Mouse (Mus musculus) forebrain, embryonic 13.5 days (tissue): ENCODE data around the gene Sag. TPM values are rescaled to one million over a fixed set of nuclear protein-coding genes. Genes with fewer than 3 reads are reported as not detected.

ENCODE experiments used
- ATAC-seq: fragments of 200-750 bp; cut with Nextera tagmentation; 2 replicates; pipeline ENCODE4 v1.8.0; 2017
- H3K27ac ChIP-seq: fragments of 300-500 bp; sonication (generic); 2 replicates; pipeline ENCODE4 v1.5.1; 2015; ENCODE audit warnings: inconsistent platforms, mild to moderate bottlenecking, moderate library complexity
- H3K27me3 ChIP-seq: fragments of 300-500 bp; sonication (generic); 2 replicates; pipeline ENCODE4 v1.6.1; 2015; ENCODE audit warnings: mild to moderate bottlenecking, inconsistent platforms
- H3K36me3 ChIP-seq: fragments of 300-500 bp; sonication (generic); 2 replicates; pipeline ENCODE4 v1.6.1; 2015; ENCODE audit warnings: mild to moderate bottlenecking, inconsistent platforms; ENCODE audit not compliant: poor library complexity, severe bottlenecking
- H3K4me1 ChIP-seq: fragments of 300-500 bp; sonication (generic); 2 replicates; pipeline ENCODE4 v1.6.1; 2015; ENCODE audit warnings: inconsistent platforms
- H3K4me2 ChIP-seq: fragments of 300-500 bp; sonication (generic); 2 replicates; pipeline ENCODE4 v1.6.1; 2015; ENCODE audit warnings: inconsistent platforms, mild to moderate bottlenecking, moderate library complexity
- H3K4me3 ChIP-seq: fragments of 300-500 bp; sonication (generic); 2 replicates; pipeline ENCODE4 v1.5.1; 2015; ENCODE audit warnings: mild to moderate bottlenecking, inconsistent platforms
- H3K9ac ChIP-seq: fragments of 300-500 bp; sonication (generic); 2 replicates; pipeline ENCODE4 v1.6.1; 2015; ENCODE audit warnings: mild to moderate bottlenecking, inconsistent platforms
- H3K9me3 ChIP-seq: fragments of 300-500 bp; sonication (generic); replicated peaks from 2 replicates; pipeline ENCODE4 v1.6.1; 2016; ENCODE audit warnings: inconsistent platforms
- WGBS: fragments of 180-500 bp; shearing (Covaris S2); methylation state at CpG from one replicate; pipeline ENCODE4 v1.1.7; 2015; 5-methylcytosine and 5-hydroxymethylcytosine counted together
- polyA plus RNA-seq: library from polyadenylated mRNA; unstranded; fragments of >200 nt; fragmentation: Nextera tagmentation; extraction: Ambion mirVana; gene quantifications from 2 replicates; pipeline ENCODE4 v1.2.1, GENCODE M21; 2015

Gene Sag
- polyA plus RNA-seq, 1 experiment from 2014 or later = 2.8 TPM

GRCm38 (mm10) chr1:87848237-87848996 is 44.9 kb downstream of the Sag start:
- no peaks in the 10 kb centered on the region for H3K36me3 ChIP-seq
- no peak overlapping the region for H3K27ac ChIP-seq
- no peak overlapping the region for H3K4me2 ChIP-seq
- no peaks in the 10 kb centered on the region for H3K9me3 ChIP-seq
- H3K4me1 ChIP-seq = peaks cover 5% of the 10 kb centered on the region; the same call in 1 of the 2 replicates
- no peak overlapping the region for H3K9ac ChIP-seq
- 60% methylated on average over 11 of the region's 11 CpGs for WGBS
- ATAC-seq = no peak
- no peak overlapping the region for H3K4me3 ChIP-seq
- no peaks in the 10 kb centered on the region for H3K27me3 ChIP-seq

DNA sequence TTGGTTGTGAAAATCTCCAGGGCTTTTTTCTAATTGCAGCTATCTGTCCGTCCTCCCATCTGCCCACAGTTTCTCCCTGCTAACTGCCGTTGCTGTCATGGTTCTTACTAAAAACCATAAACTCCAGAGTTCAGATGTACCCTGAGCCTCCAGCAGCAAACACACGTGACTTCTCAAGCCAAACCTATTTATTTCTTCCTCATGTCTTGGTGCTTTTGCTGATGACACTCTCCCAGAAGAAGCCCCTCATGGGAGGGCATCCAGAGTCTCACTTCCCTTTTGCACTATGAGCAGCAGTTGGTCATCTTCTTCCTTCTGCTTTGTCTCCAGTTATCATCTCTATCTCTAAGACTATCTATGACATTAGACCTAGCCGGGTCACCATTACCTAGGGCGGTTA is 45.8 kb downstream of the Sag start:
- H3K36me3 ChIP-seq = no peaks in the 10 kb centered on the region
- no peak overlapping the region for H3K4me2 ChIP-seq
- peaks cover 11% of the 10 kb centered on the region for H3K4me1 ChIP-seq
- ATAC-seq = no peak
- H3K9me3 ChIP-seq = no peaks in the 10 kb centered on the region
- no peak overlapping the region for H3K9ac ChIP-seq
- H3K27me3 ChIP-seq = no peaks in the 10 kb centered on the region
- no peak overlapping the region for H3K27ac ChIP-seq
- 87% methylated on average over 5 of the region's 5 CpGs for WGBS
- no peak overlapping the region for H3K4me3 ChIP-seq

GRCm38 (mm10) chr1:87851344-87851743 is 47.9 kb downstream of the Sag start:
- no peak overlapping the region for H3K4me2 ChIP-seq
- ATAC-seq = no peak
- WGBS = 91% methylated on average over 3 of the region's 3 CpGs
- no peaks in the 10 kb centered on the region for H3K36me3 ChIP-seq
- peaks cover 25% of the 10 kb centered on the region for H3K4me1 ChIP-seq
- H3K4me3 ChIP-seq = no peak overlapping the region
- H3K27me3 ChIP-seq = no peaks in the 10 kb centered on the region
- no peaks in the 10 kb centered on the region for H3K9me3 ChIP-seq
- no peak overlapping the region for H3K27ac ChIP-seq
- H3K9ac ChIP-seq = no peak overlapping the region

GRCm38 (mm10) chr1:87852081-87852790 is 48.8 kb downstream of the Sag start:
- Histone ChIP-seq H3K9me3 (no peaks in the 10 kb centered on the region), H3K4me1 (peaks cover 25% of the 10 kb centered on the region), H3K9ac (peak overlapping the region; percentile 93), H3K4me3 (peak overlapping the region; percentile 96; the same call in 1 of the 2 replicates), H3K4me2 (peak overlapping the region; percentile 80), H3K36me3 (no peaks in the 10 kb centered on the region), H3K27ac (no peak overlapping the region), H3K27me3 (no peaks in the 10 kb centered on the region)
- WGBS = 46% methylated on average over 5 of the region's 5 CpGs
- no peak for ATAC-seq

DNA sequence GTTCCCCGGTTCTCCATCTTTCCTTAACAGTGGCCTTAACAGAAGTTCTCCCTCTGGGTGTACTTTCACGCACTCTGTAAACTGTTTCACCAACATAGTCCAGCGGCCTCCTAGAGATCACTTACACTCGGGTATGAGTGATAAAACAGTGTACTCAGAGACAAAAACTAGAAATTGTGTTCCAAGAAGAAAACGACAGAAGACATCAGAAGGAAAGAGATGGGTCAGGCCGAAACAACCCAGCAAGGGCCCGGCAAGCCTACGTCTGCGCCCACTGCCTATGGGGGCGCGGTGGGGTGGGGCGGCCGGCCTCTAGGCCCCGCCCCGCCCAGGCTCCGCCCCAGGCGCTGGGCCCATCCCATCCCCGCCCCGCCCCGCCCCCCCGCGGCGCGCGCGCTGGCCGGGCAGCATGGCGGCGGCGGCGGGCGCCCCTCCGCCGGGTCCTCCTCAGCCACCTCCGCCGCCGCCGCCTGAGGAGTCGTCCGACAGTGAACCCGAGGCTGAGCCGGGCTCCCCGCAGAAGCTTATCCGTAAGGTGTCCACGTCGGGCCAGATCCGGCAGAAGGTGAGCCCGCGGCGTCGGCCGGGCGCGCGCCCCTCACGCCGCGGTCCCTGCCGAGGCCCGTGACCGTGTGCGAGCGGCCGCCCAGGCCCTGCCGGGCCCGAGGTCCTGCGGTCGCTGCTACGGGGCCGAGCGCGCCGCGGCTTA is 49.6 kb downstream of the Sag start, which contains the start of gene Dgkd:
Dgkd (plus strand) TSS at position 396 of the 709 bp plus-strand sequence.
- Histone ChIP-seq H3K9me3 (no peaks in the 10 kb centered on the region), H3K9ac (peak within 1 kb of the TSS; percentile 93), H3K27ac (peak within 1 kb of the TSS; percentile 59), H3K4me3 (peak within 1 kb of the TSS; percentile 96), H3K4me1 (peaks cover 25% of the 10 kb centered on the region), H3K36me3 (no peaks in the 10 kb centered on the region), H3K27me3 (no peaks in the 10 kb centered on the region), H3K4me2 (peak within 1 kb of the TSS; percentile 80)
- WGBS = under 1% methylated on average over 56 of the region's 74 CpGs
- peak; percentile 96 for ATAC-seq

- Histone ChIP-seq H3K27ac (peak overlapping the region; percentile 59), H3K9ac (peak overlapping the region; percentile 93), H3K4me3 (peak overlapping the region; percentile 96), H3K27me3 (no peaks in the 10 kb centered on the region), H3K4me1 (peaks cover 25% of the 10 kb centered on the region), H3K36me3 (no peaks in the 10 kb centered on the region), H3K9me3 (no peaks in the 10 kb centered on the region), H3K4me2 (peak overlapping the region; percentile 80)
- WGBS = under 1% methylated on average over 46 of the region's 48 CpGs
- no peak for ATAC-seq
Measured at GRCm38 (mm10) chr1:87853601-87854361, 50.3 kb downstream of the Sag start.

DNA sequence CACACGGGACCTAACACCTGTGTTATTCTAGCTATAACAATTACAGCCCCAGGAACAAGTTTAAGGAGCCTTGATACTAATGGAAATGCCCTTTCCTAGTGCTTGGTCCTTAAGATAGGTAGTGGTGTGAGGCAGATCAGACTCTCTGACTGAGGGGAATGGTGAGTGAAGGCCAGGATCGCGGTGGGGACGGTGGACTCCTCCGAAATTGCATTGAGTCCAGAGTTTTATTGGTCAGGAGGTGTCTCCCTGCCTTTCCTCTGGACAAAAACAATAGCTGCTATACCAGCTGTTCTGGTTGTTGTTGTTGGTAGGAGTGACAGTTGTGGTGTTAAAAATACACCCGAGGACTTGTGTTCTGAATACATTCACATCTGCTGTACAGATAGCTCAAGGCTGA is 50.9 kb downstream of the Sag start:
- H3K27ac ChIP-seq = no peak overlapping the region
- no peaks in the 10 kb centered on the region for H3K9me3 ChIP-seq
- ATAC-seq = no peak
- peak overlapping the region; percentile 96 for H3K4me3 ChIP-seq
- H3K4me2 ChIP-seq = peak overlapping the region; percentile 80
- no peaks in the 10 kb centered on the region for H3K36me3 ChIP-seq
- peaks cover 25% of the 10 kb centered on the region for H3K4me1 ChIP-seq
- no peaks in the 10 kb centered on the region for H3K27me3 ChIP-seq
- WGBS = 28% methylated on average over 6 of the region's 6 CpGs
- peak overlapping the region; percentile 93 for H3K9ac ChIP-seq

DNA sequence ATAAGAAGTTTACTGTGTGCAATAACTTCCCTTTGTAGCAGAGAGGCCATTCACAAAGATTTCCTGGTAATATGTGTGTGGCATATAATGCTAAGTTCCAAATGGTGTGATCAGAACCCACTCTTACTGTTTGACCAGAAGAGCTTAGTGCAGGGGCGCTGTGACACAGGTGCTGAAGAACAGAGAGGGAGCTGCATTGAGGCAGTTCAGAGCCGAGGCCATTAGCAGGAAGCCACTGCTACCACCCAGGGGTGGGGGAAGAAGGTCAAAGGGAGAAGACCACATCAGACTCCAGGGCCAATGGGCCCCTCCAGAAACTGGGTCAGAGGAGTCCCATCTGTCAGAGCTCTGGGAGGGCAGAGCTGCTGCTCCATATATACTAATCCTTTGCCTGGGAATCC is 51.4 kb downstream of the Sag start:
- Histone ChIP-seq H3K27ac (no peak overlapping the region), H3K4me2 (peak overlapping the region; percentile 80), H3K9me3 (no peaks in the 10 kb centered on the region), H3K36me3 (no peaks in the 10 kb centered on the region), H3K27me3 (no peaks in the 10 kb centered on the region), H3K4me1 (peaks cover 25% of the 10 kb centered on the region), H3K4me3 (peak overlapping the region; percentile 96), H3K9ac (peak overlapping the region; percentile 93)
- ATAC-seq = no peak
- 35% methylated on average over 2 of the region's 2 CpGs for WGBS

DNA sequence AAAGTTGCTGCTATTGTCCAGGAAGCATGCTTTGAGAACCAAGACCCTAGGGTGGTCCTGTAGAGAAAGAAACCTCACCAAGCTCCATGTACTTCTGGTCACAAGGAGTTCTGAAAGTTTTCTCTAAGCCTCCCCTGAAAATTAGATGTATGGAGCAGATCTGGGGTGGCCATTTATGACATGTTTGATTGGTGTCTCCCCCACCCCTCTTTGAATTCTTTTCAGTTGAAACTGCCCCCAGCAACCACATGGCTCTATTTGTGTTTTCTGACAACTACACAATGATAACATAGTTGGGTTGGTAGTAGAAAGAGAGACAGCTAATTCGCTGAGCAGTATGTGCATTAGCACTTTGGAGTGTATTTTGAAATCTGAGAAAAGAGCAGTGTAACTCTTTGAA is 52.0 kb downstream of the Sag start:
- Histone ChIP-seq H3K9ac (no peak overlapping the region), H3K4me1 (peaks cover 25% of the 10 kb centered on the region), H3K4me2 (peak overlapping the region; percentile 80), H3K27ac (no peak overlapping the region), H3K4me3 (no peak overlapping the region), H3K9me3 (no peaks in the 10 kb centered on the region), H3K27me3 (no peaks in the 10 kb centered on the region), H3K36me3 (no peaks in the 10 kb centered on the region)
- WGBS = 79% methylated on average over 1 of the region's 1 CpGs
- ATAC-seq = no peak

GRCm38 (mm10) chr1:87856823-87857222 is 53.3 kb downstream of the Sag start:
- no peak for ATAC-seq
- WGBS = 84% methylated on average over 3 of the region's 3 CpGs
- Histone ChIP-seq H3K27me3 (no peaks in the 10 kb centered on the region), H3K4me2 (no peak overlapping the region), H3K27ac (no peak overlapping the region), H3K4me3 (no peak overlapping the region), H3K9me3 (no peaks in the 10 kb centered on the region), H3K9ac (no peak overlapping the region), H3K4me1 (peaks cover 25% of the 10 kb centered on the region), H3K36me3 (no peaks in the 10 kb centered on the region)

- Histone ChIP-seq H3K4me3 (no peak overlapping the region), H3K27ac (no peak overlapping the region), H3K4me1 (peaks cover 20% of the 10 kb centered on the region), H3K9ac (no peak overlapping the region), H3K36me3 (no peaks in the 10 kb centered on the region), H3K4me2 (no peak overlapping the region), H3K27me3 (no peaks in the 10 kb centered on the region), H3K9me3 (no peaks in the 10 kb centered on the region)
- WGBS = 94% methylated on average over 1 of the region's 1 CpGs
- no peak for ATAC-seq
Measured at GRCm38 (mm10) chr1:87858031-87858430, 54.6 kb downstream of the Sag start.
